Mouse (Mus musculus): ENCODE data around the gene Nufip2.

The Nufip2 gene

DNA sequence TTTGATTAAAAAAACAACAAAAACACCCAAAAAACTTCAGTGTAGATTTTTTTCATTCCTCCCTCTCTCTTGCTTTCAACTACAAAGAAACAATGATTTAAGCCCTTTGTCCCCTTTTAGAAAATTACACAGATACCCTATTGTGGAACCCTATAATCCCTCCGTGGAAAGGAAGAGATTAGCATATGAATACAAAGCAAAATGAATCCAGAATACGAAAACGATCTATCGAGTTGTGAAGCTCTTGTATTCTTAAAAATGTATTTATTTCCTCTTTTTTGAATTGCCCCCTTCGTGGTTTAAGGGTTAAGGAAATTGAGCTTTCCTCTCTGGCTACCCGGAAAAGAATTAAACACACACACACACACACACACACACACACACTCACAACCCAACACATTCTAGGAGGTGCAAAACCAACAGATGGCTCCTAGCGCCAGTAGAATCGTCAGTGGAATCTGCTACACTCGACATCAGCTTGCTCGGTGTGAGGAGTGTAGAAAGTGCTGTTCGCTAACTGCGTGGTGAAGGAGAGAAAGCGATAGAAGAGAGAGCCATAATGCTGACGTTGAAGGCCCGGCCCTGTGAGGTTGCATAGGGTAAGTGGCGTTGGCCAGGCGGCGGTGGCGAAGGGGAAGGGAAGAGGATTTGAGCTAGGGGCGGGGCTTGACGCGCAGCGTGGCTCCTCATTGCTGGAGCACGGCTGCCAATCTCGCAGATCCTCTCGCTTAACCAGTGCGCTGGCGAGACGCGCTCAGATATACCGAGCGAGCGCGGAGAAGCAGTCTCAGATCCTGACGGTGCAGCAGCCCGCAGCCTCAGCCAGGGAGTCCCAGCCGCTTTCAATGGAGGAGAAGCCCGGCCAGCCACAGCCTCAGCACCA lies at the start of gene Nufip2:
TSS of gene Nufip2 (plus strand) at position 773 of the 883 bp plus-strand sequence.
- in situ Hi-C loops (cut with MboI, MseI) = no loop called here

DNA sequence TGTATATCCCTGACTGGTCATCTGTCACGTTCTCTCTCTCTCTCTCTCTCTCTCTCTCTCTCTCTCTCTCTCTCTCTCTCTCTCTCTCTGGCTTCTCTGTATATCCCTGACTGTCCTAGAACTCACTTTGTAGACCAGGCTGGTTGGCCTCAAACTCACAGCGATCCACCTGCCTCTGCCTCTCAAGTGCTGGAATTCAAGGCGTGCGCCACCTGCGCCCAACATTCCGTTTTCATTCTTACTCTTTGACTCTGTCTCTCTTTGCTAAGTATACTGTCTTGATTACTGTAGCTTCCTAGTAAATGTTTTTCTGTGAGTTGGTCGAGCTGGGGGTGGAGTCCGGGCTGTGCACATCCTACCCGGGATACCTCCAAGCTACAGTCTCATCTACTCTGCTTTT lies 44.6 kb upstream of the Nufip2 start:
- in situ Hi-C loops (cut with MboI, MseI) = no loop called here

DNA sequence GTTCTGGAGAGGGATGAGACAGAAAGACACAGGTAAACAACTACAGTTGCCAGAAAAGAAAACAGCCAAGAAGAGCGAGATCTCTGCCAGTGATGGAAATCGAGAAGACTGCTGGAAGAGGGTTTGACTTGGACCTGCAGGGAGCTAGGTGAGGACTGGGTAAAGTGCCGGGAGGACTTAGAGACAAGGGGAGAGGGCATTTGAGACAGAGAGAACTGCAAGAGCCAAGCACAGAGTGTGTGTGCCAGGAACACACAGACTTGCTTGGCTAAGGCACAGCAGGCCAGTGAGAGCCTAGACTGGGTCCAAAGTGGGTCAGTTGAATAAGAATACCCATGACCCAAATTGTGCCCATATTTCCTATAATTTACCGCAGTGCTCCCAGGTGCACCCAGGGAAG lies 40.5 kb upstream of the Nufip2 start:
- in situ Hi-C loops (cut with MboI, MseI) = no loop called here

DNA sequence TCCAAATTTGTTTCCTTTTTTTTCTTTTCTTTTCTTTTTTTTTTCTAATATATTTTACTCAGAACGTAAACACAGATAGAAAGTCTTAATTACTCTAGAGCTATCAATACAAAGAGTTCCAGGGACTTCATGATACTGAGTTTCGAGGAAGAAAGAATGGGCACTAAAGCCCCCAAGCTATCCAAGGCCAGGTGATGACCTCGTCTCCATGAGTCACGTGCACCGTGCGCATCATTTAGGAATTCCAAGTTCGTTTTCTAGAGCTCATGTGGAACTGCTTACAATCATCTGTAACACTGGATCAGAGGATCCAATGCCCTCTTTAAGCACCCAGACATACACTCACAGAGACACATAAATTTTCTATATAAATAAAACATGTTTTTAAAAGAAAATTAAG lies 37.1 kb upstream of the Nufip2 start:
- in situ Hi-C loops (cut with MboI, MseI) = no loop called here

DNA sequence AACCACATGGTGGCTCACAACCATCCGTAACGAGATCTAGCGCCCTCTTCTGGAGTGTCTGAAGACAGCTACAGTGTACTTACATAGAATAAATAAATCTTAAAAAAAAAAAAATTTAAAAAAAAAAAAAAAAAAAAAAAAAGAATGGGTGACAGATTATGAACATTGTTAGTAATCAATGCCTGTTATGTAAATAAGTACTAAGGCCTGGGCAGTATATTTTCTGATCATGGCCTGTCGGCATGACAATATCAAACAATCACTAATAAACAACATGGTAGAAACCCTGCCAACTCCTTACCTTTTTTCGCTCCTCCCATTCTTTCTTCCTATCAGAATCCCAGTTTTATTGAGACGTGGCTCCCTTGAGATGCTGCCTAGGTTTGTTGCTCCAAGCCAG lies 33.5 kb upstream of the Nufip2 start:
- in situ Hi-C loops (cut with MboI, MseI) = loop anchor here (5.0 kb wide), 1 partner anchor 300 kb away; no protein-coding TSS in a partner anchor

DNA sequence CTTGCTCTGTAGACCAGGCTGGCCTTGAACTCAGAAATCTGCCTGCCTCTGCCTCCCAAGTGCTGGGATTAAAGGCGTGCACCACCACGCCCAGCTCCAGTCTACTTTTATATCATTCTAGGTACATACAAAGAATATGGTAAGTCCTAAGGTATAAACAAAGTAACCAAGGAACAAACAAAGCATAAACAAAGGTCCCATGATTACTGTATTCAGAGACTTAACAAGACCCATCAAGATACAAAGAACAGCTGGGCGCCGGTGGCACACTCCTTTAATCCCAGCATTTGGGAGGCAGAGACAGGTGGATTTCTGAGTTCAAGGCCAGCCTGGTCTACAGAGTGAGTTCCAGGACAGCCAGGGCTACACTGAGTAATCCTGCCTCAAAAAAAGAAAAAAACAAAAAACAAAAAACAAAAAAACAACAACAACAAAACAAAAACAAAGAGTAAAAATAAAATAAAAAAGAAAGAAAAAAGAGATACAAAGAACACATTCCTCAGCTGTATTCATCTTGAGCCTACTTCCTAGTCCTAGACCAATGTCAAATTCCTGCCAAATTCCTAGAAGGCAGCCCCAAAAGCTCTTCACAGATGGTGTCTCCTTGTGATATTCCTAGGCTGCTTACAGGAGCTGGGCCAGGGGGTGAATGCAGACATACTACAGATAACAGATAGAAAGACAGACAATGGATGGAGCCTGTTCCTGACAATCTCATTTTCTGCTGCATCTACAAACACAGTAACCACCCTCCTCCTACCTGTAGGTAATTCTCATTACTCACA lies 32.4 kb upstream of the Nufip2 start:
- in situ Hi-C loops (cut with MboI, MseI) = loop anchor here (5.0 kb wide), 1 partner anchor 299 kb away; no protein-coding TSS in a partner anchor

DNA sequence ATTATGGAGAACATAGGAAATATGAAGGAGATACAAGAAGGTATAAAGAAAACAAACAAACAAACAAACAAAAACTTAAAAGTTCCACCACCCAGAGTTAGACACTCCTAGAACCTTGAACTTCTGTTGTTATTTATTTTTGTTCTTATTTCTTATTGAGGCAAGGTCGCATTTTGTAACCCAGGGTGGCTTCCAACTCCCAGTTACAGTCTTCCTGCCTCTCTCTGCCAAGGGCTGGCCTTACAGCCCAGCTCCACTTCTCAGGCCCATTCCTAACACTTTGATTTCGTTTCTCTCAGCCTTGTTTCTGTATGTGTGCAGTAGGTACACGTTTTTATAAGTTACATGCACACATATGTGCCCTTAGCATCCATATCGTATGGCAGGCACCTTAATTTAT lies 26.0 kb upstream of the Nufip2 start:
- in situ Hi-C loops (cut with MboI, MseI) = loop anchor here (10.0 kb wide), 1 partner anchor 1155 kb away; no protein-coding TSS in a partner anchor

DNA sequence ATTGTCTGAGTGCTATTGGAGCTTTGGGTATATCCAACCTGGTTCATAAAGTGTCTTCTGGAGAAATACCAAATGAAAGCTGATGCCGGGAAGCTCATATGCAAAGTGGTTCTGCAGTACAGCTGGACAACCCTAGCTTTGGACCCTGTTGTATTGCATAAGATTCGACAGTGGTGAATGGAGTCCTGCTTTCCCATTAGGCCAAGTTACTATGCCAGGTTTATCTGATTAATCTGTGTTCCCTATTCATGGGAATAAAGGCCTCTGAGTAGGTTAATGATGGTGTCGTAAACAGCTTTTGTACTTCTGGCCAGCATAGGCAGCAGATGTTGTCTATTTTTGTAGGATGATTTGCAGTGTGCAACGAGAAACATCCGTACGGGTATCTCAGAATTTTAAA lies 22.3 kb upstream of the Nufip2 start:
- in situ Hi-C loops (cut with MboI, MseI) = loop anchor here (10.0 kb wide), 1 partner anchor 1159 kb away; no protein-coding TSS in a partner anchor

DNA sequence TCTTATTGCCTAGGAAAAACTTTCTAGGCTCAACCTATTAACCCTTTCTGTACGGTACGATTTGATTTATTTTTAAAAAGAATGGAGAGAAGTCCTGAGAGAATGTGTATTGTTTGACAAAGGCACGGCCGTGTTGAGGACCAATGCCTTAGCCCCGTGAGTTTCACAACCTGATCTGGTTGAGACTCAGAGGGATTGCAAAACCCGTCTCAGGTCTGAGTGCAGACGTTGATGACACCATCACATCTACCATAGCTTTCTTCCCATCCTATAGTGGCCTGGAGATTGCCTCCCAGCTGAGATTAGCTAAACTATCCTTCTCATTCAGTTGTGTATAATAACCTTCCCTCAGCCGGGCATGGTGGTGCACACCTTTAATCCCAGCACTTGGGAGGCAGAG lies 21.9 kb upstream of the Nufip2 start:
- in situ Hi-C loops (cut with MboI, MseI) = loop anchor here (10.0 kb wide), 1 partner anchor 1159 kb away; no protein-coding TSS in a partner anchor

DNA sequence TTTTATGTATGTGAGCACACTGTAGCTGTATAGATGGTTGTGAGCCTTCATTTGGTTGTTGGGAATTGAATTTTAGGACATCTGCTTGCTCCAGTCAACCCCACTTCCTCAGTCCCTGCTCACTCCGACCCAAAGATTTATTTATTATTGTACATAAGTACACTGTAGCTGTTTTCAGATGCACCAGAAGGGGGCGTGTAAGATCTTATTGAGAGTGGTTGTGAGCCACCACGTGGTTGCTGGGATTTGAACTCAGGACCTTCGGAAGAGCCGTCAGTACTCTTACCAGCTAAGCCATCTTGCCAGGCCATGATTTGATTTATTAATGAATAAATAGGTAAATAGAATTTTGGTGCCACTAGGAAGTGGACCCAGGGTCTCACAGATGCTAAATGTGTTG lies 20.6 kb upstream of the Nufip2 start:
- in situ Hi-C loops (cut with MboI, MseI) = loop anchor here (10.0 kb wide), 1 partner anchor 1161 kb away; no protein-coding TSS in a partner anchor

DNA sequence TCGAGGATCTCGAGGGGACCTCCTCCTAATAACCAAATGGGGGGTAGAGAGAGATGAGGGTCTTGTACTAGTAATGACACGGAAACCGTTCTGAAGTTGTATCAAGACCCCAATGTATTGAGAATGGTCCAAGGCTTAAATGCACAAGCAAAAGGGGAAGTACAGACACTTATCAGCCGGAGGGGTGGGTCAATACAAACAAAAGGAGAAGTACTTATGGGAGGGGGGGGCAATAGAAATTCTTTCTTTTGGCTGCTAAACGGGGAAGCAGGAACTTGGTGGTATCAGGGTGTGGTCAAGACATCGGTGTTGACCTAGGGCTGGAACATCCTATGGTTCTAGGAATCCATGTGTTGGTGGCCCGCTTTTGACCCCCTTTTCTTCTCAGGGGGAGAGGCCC lies 19.2 kb upstream of the Nufip2 start:
- in situ Hi-C loops (cut with MboI, MseI) = loop anchor here (10.0 kb wide), 1 partner anchor 1162 kb away; no protein-coding TSS in a partner anchor

DNA sequence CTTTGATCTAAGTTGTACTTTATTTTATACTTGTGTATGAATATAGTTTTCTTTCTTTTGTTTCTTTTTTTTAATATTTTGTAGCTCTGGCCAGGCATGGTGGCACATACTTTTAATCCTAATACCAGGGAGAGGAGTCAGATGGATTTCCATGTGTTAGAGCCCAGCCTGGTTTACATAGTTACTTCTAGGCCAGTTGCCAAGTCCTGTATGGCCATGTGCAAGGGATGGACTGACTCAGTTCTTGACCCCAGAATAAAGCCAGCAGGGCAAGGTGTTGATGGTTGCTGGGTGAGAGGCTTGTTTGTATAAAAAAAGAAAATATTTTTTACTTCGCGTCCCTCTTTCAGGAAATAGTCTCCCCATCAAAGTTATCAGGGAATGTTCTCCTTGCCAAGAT lies 13.2 kb upstream of the Nufip2 start:
- in situ Hi-C loops (cut with MboI, MseI) = no loop called here

DNA sequence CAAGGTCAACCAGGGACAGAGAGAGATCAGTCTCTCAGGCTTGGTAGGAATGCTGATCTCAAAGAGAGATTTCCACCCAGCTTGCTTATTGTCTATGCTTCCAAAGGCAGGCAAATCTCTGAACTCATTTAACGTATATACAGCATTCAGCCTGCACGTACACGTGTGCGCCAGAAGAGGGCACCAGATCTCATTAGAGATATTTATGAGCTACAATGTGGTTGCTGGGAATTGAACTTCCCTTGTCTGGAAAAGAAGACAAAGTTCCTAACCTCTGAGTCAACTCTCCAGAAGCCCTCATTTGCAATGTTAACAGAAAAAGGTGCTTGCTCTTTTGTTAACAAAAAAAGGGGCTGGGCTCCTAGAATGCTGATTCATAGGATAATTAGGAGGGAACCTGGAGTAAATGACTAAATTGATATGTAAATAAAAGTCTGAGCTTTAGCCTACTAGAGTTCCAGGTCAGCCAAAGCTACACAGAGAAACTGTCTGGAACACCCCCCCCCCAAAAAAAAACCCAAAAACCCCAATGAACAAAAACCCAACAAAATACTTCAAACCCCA lies 12.4 kb upstream of the Nufip2 start:
- in situ Hi-C loops (cut with MboI, MseI) = no loop called here

DNA sequence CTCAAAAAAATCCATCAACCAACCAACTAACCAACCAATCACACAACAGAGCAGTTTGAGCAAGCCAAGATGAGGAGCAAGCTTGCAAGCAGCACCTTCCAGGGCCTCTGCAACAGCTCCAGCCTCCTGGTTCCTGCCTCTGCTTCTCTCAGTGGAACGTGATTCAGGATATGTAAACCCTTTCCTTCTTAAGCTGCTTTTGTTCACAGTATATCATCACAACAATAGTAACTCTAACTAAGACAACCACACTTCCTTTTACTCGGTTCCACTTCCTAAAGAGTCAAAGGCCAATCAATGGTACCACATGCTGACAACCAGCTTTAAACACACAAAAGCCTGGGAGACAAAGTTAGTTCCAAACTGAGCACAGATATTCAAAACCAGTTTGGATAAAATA lies 5.9 kb upstream of the Nufip2 start:
- in situ Hi-C loops (cut with MboI, MseI) = no loop called here

DNA sequence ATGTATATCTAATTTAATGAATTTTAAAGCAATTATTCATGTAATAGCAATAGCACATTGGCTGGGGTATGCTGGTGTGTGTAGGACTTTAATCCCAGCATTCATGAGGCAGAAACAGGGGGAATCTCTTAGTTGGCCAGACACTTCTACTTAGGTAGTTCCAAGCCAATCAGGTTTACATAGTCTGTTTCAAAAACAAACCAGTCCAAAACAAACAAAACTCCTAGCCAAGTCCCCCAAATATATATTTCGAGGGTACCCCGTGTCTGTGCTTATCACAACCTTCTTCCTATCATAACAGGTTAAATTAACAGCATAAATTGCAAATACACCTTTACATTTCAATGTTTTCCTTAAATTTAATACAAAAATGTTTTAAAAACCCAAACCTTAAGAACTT lies 1.1 kb upstream of the Nufip2 start:
- in situ Hi-C loops (cut with MboI, MseI) = no loop called here

DNA sequence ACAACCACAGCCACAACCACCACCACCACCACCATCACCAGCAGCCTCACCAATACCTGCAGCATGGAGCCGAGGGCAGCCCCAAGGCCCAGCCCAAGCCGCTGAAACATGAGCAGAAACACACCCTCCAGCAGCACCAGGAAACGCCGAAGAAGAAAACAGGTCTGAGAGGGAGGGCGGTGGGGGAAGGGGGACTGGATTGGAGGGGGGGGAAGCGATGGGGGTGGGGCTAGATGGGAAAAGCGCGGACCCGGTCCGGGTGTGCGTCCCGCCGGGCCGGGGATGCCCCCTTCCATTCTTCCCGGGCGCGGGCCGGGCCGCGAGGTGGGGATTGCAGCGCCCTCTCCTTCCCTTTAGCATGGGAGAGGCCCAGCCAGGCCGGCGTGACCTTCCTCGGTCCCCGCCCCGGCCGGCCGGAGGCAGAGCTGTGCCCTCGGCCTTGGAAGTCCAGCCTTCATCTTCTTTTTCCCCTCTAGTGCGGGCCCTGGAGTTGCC lies 438 bp downstream of the Nufip2 start:
- in situ Hi-C loops (cut with MboI, MseI) = no loop called here

DNA sequence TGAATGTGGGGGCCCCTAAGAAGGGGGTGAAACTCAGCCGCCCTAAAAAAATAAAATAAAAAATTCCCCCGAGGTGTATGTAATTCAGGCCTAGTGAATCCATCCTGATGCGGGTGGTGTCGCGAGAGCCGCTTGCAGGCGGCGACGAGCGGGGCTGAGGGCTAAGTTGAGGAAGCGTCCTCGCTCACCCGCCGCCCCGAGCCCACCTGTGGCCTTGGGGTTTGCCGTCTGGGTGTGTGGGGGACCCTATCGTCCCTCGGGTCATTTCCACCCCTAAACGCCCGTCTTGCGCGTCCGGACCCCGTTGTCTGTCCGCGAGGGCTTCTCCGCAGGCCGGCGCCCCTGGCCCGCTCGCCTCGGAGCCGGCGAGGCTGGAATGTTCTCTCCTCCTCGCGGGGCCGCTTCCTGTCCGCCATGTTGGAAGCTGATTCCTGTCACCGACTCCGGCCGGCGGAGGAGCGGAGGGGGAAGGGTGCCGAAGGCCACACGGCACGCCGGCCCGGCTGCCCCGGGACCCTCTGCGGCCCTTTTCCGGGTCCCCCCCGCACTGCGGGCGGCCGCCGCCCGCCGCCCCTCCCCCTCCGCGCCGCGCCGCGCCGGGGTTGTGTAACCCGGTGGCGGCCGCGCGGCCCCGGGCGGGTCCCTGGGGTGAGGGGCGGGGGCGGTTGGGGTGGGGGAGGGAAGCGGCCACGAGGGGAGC lies 1.0 kb downstream of the Nufip2 start:
- in situ Hi-C loops (cut with MboI, MseI) = no loop called here

DNA sequence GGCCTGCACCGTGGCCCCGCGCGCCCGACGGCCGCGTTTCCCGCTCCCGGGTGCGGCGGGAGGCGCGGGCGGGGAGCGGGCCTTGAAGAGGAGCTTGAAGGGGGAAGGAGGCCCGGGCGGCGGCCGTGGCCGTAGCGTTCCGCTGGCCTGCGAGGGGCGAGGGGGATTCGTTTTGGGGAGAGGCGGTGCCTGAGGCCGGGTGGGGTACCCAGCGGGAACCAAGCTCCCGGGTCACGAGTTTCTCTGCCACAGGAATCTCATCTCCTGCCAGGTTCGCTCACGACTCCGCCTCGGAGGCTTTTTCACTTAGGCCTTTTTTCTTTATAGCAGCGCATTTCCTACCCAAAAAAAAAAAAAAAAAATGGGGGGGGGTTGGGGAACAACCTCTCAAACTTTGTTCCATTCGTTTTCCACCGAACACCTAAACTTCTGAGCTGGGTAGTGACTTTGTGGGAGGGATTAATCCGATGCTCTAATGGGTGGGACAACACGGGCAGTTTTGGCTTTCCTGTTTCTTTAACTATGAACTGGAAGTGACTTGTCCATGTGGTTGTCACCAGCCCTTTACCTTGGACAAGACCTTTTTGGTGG lies 1.7 kb downstream of the Nufip2 start:
- in situ Hi-C loops (cut with MboI, MseI) = no loop called here

DNA sequence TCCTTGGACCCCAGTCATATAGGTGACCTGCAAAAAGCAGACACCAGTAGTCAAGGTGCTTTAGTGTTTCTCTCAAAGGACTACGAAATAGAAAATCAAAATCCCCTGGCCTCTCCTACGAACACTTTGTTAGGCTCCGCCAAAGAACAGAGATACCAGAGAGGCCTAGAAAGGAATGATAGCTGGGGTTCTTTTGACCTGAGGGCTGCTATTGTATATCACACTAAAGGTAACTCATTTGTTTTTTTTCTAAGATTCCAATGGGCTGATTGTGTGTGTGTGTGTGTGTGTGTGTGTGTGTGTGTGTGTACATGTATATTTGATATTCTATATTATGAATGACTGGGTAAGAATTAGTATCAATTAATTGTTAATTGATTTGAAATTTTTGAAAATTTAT lies 7.1 kb downstream of the Nufip2 start:
- in situ Hi-C loops (cut with MboI, MseI) = no loop called here

DNA sequence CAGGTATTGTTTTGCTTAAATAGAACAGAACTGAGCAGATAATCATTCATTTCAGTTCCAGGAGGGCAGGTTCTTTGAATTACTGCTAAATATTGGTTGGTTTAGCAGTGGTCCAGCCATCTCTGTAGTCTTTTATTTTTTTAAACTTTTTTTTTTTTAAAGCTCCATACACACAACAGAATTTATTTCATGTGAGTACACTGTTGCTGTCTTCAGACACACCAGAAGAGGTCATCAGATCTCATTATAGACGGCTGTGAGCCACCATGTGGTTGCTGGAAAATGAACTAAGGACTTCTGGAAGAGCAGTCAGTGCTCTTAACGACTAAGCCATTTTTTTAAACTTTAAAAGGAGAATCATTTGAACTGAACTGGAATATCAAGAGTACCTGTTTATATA lies 11.3 kb downstream of the Nufip2 start:
- in situ Hi-C loops (cut with MboI, MseI) = no loop called here

DNA sequence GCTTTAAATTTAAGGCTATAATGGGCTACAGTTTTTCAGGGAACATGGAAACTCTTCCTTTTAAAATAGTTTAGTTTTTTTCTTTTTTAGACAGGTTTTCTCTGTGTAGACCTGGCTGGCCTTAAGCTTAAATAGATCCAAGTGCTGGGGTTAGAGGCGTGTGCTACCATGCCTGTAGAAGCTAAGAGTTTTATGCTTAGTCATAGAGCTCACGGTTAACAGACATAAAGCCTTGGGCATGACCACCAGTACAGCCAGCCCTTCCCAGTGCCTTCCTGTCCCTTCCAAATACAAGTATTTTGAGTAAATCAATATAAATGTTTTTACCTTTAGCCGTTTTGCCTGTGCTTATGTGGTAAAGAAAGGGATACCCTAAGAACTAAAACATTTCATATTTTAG lies 20.0 kb downstream of the Nufip2 start:
- in situ Hi-C loops (cut with MboI, MseI) = no loop called here

Data from regulatory T cell (primary cell).